Mouse (Mus musculus) midbrain, postnatal 0 days (tissue): ENCODE results near the gene Cnnm2. TPM values are rescaled to one million over a fixed set of nuclear protein-coding genes. Genes with fewer than 3 reads are reported as not detected.

Experiments used
- ATAC-seq: fragments of 200-750 bp; cut with Nextera tagmentation; 2 replicates; pipeline ENCODE4 v1.8.0; 2017; ENCODE audit warnings: moderate number of reproducible peaks, mild to moderate bottlenecking, moderate TSS enrichment, moderate library complexity; ENCODE audit not compliant: low FRiP score
- DNase-seq: peaks from one replicate; pipeline ENCODE4 v3.0.0-alpha.2; 2015; ENCODE audit warnings: low spot score
- H3K27ac ChIP-seq: fragments of 300-500 bp; sonication (generic); 2 replicates; pipeline ENCODE4 v1.5.1; 2014; ENCODE audit warnings: low read depth, mild to moderate bottlenecking, low read length, mixed read lengths
- H3K27me3 ChIP-seq: fragments of 300-500 bp; sonication (generic); 2 replicates; pipeline ENCODE4 v1.6.1; 2014; ENCODE audit warnings: low read length, control low read depth, mixed read lengths; ENCODE audit not compliant: insufficient read depth
- H3K36me3 ChIP-seq: fragments of 300-500 bp; sonication (generic); 2 replicates; pipeline ENCODE4 v1.6.1; 2014; ENCODE audit warnings: low read length, control low read depth, mixed read lengths; ENCODE audit not compliant: insufficient read depth
- H3K4me1 ChIP-seq: fragments of 300-500 bp; sonication (generic); 2 replicates; pipeline ENCODE4 v1.6.1; 2014; ENCODE audit warnings: mild to moderate bottlenecking, control low read depth, antibody characterized with exemption, low read length, mixed read lengths; ENCODE audit not compliant: insufficient read depth
- H3K4me2 ChIP-seq: fragments of 300-500 bp; sonication (generic); 2 replicates; pipeline ENCODE4 v1.6.1; 2014; ENCODE audit warnings: low read depth, mild to moderate bottlenecking, low read length, mixed read lengths; ENCODE audit not compliant: poor library complexity, severe bottlenecking
- H3K4me3 ChIP-seq: fragments of 300-500 bp; sonication (generic); 2 replicates; pipeline ENCODE4 v1.5.1; 2014; ENCODE audit warnings: low read depth, mild to moderate bottlenecking, low read length, moderate library complexity
- H3K9ac ChIP-seq: fragments of 300-500 bp; sonication (generic); replicated peaks from 2 replicates; pipeline ENCODE4 v1.6.1; 2014; ENCODE audit warnings: mild to moderate bottlenecking, low read length, moderate library complexity, mixed read lengths; ENCODE audit not compliant: poor library complexity, severe bottlenecking
- H3K9me3 ChIP-seq: fragments of 300-500 bp; sonication (generic); 2 replicates; pipeline ENCODE4 v1.6.1; 2016; ENCODE audit warnings: low read length, control low read depth
- CTCF ChIP-seq: IDR thresholded peaks from 2 replicates; pipeline ENCODE4 v1.5.1; 2016; ENCODE audit warnings: antibody characterized with exemption, mild to moderate bottlenecking
- WGBS: fragments of 180-500 bp; shearing (Covaris S2); extraction: QIAGEN DNeasy Blood & Tissue Kit; methylation state at CpG from one replicate; pipeline ENCODE4 v1.1.7; 2014; 5-methylcytosine and 5-hydroxymethylcytosine counted together
- polyA plus RNA-seq: library from polyadenylated mRNA; unstranded; fragments of >200 nt; fragmentation: Nextera tagmentation; extraction: Ambion mirVana; gene quantifications from 2 replicates; pipeline ENCODE4 v1.2.1, GENCODE M21; 2015
- total RNA-seq: library from RNA; depleted of rRNA; stranded (reverse); fragments of >200 nt; gene quantifications from 2 replicates; pipeline ENCODE4 v1.2.3, GENCODE M21; 2014

Gene Cnnm2
- total and polyA plus RNA-seq, 2 experiments from 2014 or later, result 8.3 to 26.1 TPM

GRCm38 (mm10) chr19:46913626-46914025 is 152.2 kb downstream of the Cnnm2 start:
- Histone ChIP-seq H3K9me3 (no peaks in the 10 kb centered on the region), H3K4me1 (no peaks in the 10 kb centered on the region), H3K9ac (no peak overlapping the region), H3K27me3 (no peaks in the 10 kb centered on the region), H3K27ac (no peak overlapping the region), H3K36me3 (no peaks in the 10 kb centered on the region), H3K4me3 (no peak overlapping the region), H3K4me2 (no peak overlapping the region)
- WGBS, result 92% methylated on average over 11 of the region's 11 CpGs
- no peak for TF ChIP-seq CTCF
- ATAC-seq (no peak), DNase-seq (no peak)

GRCm38 (mm10) chr19:46915406-46916080 is 154.1 kb downstream of the Cnnm2 start:
- no peak overlapping the region for H3K4me3 ChIP-seq
- DNase-seq (no peak), ATAC-seq (no peak)
- H3K4me2 ChIP-seq, result no peak overlapping the region
- 65% methylated on average over 9 of the region's 9 CpGs for WGBS
- no peak overlapping the region for H3K9ac ChIP-seq
- H3K36me3 ChIP-seq, result no peaks in the 10 kb centered on the region
- no peaks in the 10 kb centered on the region for H3K4me1 ChIP-seq
- no peak for TF ChIP-seq CTCF
- H3K27me3 ChIP-seq, result no peaks in the 10 kb centered on the region
- no peaks in the 10 kb centered on the region for H3K9me3 ChIP-seq
- no peak overlapping the region for H3K27ac ChIP-seq

GRCm38 (mm10) chr19:46920571-46920970 is 159.2 kb downstream of the Cnnm2 start:
- ATAC-seq, result no peak
- Histone ChIP-seq H3K9me3 (no peaks in the 10 kb centered on the region), H3K36me3 (no peaks in the 10 kb centered on the region), H3K4me1 (no peaks in the 10 kb centered on the region), H3K27me3 (no peaks in the 10 kb centered on the region), H3K4me2 (no peak overlapping the region), H3K27ac (no peak overlapping the region), H3K9ac (no peak overlapping the region), H3K4me3 (no peak overlapping the region)
- DNase-seq, result no peak
- 87% methylated on average over 6 of the region's 6 CpGs for WGBS
- TF ChIP-seq CTCF, result no peak

- no peak for ATAC-seq
- DNase-seq, result no peak
- H3K36me3 ChIP-seq, result no peaks in the 10 kb centered on the region
- no peak overlapping the region for H3K4me3 ChIP-seq
- no peak overlapping the region for H3K27ac ChIP-seq
- H3K4me1 ChIP-seq, result peaks cover 3% of the 10 kb centered on the region; the same call in 1 of the 2 replicates
- no peaks in the 10 kb centered on the region for H3K9me3 ChIP-seq
- no peaks in the 10 kb centered on the region for H3K27me3 ChIP-seq
- H3K9ac ChIP-seq, result no peak overlapping the region
- 59% methylated on average over 4 of the region's 4 CpGs for WGBS
- no peak for TF ChIP-seq CTCF
- no peak overlapping the region for H3K4me2 ChIP-seq
These were observed 165.0 kb downstream of the Cnnm2 start for GRCm38 (mm10) chr19:46926357-46926756.

- 48% methylated on average over 5 of the region's 5 CpGs for WGBS
- Histone ChIP-seq H3K9me3 (no peaks in the 10 kb centered on the region), H3K4me1 (peaks cover 3% of the 10 kb centered on the region; the same call in 1 of the 2 replicates), H3K9ac (no peak overlapping the region), H3K4me2 (no peak overlapping the region), H3K27ac (no peak overlapping the region), H3K4me3 (no peak overlapping the region), H3K36me3 (no peaks in the 10 kb centered on the region), H3K27me3 (no peaks in the 10 kb centered on the region)
- no peak for DNase-seq
- no peak for ATAC-seq
- no peak for TF ChIP-seq CTCF
These were observed 165.6 kb downstream of the Cnnm2 start for GRCm38 (mm10) chr19:46926951-46927350.

- no peaks in the 10 kb centered on the region for H3K36me3 ChIP-seq
- no peaks in the 10 kb centered on the region for H3K9me3 ChIP-seq
- TF ChIP-seq CTCF, result no peak
- no peak overlapping the region for H3K4me3 ChIP-seq
- H3K9ac ChIP-seq, result no peak overlapping the region
- H3K27me3 ChIP-seq, result no peaks in the 10 kb centered on the region
- no peak overlapping the region for H3K4me2 ChIP-seq
- ATAC-seq (no peak), DNase-seq (no peak)
- 71% methylated on average over 4 of the region's 4 CpGs for WGBS
- peaks cover 3% of the 10 kb centered on the region; the same call in 1 of the 2 replicates for H3K4me1 ChIP-seq
- H3K27ac ChIP-seq, result no peak overlapping the region
These were observed 166.7 kb downstream of the Cnnm2 start for GRCm38 (mm10) chr19:46928136-46928535.
